Mouse (Mus musculus) midbrain, embryonic 16.5 days (tissue): ENCODE results near the gene Mc1r. TPM values are rescaled to one million over a fixed set of nuclear protein-coding genes. Genes with fewer than 3 reads are reported as not detected.
"Not testable (repeated sequence)": the region's sequence is repeated elsewhere in the genome, so short reads cannot be mapped to it uniquely, and the experiment has no call there.

ENCODE experiments used
- ATAC-seq: fragments of 200-750 bp; cut with Nextera tagmentation; 2 replicates; pipeline ENCODE4 v1.8.0; 2017; ENCODE audit warnings: moderate TSS enrichment
- H3K27ac ChIP-seq: fragments of 300-500 bp; sonication (generic); 2 replicates; pipeline ENCODE4 v1.5.1; 2014; ENCODE audit warnings: mild to moderate bottlenecking, low read length, mixed read lengths
- H3K27me3 ChIP-seq: fragments of 300-500 bp; sonication (generic); 2 replicates; pipeline ENCODE4 v1.6.1; 2014; ENCODE audit warnings: low read depth, low read length, mixed read lengths; ENCODE audit not compliant: control insufficient read depth, insufficient read depth
- H3K36me3 ChIP-seq: fragments of 300-500 bp; sonication (generic); 2 replicates; pipeline ENCODE4 v1.6.1; 2014; ENCODE audit warnings: mild to moderate bottlenecking, low read length, moderate library complexity, mixed read lengths; ENCODE audit not compliant: control insufficient read depth, insufficient read depth
- H3K4me1 ChIP-seq: fragments of 300-500 bp; sonication (generic); 2 replicates; pipeline ENCODE4 v1.6.1; 2014; ENCODE audit warnings: mild to moderate bottlenecking, low read length, mixed read lengths; ENCODE audit not compliant: control insufficient read depth, insufficient read depth
- H3K4me2 ChIP-seq: fragments of 300-500 bp; sonication (generic); 2 replicates; pipeline ENCODE4 v1.6.1; 2014; ENCODE audit warnings: mild to moderate bottlenecking, low read length, mixed read lengths
- H3K4me3 ChIP-seq: fragments of 300-500 bp; sonication (generic); 2 replicates; pipeline ENCODE4 v1.5.1; 2014; ENCODE audit warnings: low read depth, mild to moderate bottlenecking, low read length, moderate library complexity, mixed read lengths
- H3K9ac ChIP-seq: fragments of 300-500 bp; sonication (generic); 2 replicates; pipeline ENCODE4 v1.6.1; 2014; ENCODE audit warnings: low read depth, low read length, mixed read lengths
- H3K9me3 ChIP-seq: fragments of 300-500 bp; sonication (generic); replicated peaks from 2 replicates; pipeline ENCODE4 v1.6.1; 2014; ENCODE audit warnings: mild to moderate bottlenecking, low read length, mixed read lengths; ENCODE audit not compliant: control insufficient read depth, poor library complexity, severe bottlenecking
- WGBS: fragments of 180-500 bp; shearing (Covaris S2); extraction: QIAGEN DNeasy Blood & Tissue Kit; methylation state at CpG from one replicate; pipeline ENCODE4 v1.1.7; 2014; 5-methylcytosine and 5-hydroxymethylcytosine counted together
- polyA plus RNA-seq: library from polyadenylated mRNA; unstranded; fragments of >200 nt; fragmentation: Nextera tagmentation; extraction: Ambion mirVana; gene quantifications from 2 replicates; pipeline ENCODE4 v1.2.1, GENCODE M21; 2015

The Mc1r gene
- polyA plus RNA-seq, 1 experiment from 2014 or later = 0.08 TPM

DNA sequence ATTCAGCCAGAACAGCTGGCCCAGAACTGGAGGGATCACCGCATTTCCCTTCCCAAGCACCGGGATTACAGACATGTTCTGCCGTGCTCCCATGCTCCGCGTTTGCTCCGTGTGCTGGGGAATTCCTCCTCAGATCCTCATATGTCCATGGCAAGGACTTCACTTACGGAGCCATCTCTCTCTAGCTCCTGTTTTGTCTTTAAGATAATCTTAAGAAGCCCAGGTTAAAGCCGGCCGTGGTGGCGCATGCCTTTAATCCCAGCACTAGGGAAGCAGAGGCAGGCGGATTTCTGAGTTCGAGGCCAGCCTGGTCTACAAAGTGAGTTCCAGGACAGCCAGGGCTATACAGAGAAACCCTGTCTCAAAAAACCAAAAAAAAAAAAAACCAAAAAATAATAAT, 44.8 kb downstream of the Mc1r start:
- not testable (repeated sequence) for ATAC-seq, H3K9ac ChIP-seq

DNA sequence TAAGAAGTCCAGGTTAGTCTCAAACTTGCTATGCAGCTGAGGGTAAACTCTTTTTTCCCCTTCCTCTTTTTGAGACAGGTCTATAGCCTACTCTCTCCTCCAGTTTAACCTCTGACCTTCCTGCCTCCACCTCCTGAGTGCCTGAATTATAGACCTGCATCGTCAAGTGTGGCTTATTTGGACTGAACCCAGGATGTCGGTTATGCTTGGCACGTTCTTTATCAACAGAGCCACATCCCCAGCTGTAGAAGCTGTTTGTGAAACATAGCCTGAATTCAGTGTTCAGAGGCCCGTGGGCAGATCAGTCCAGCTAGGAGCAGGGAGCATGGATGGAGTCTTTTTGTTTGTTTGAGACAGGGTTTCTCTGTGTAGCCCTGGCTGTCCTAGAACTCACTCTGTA, 45.2 kb downstream of the Mc1r start:
- Histone ChIP-seq H3K27me3 (no peaks in the 10 kb centered on the region), H3K4me2 (no peak overlapping the region), H3K36me3 (peaks cover 38% of the 10 kb centered on the region), H3K9ac (no peak overlapping the region), H3K27ac (no peak overlapping the region), H3K9me3 (no peaks in the 10 kb centered on the region), H3K4me3 (no peak overlapping the region), H3K4me1 (no peaks in the 10 kb centered on the region)
- ATAC-seq = no peak
- 87% methylated on average over 4 of the region's 4 CpGs for WGBS

More for the DNA sequence above, 44.8 kb downstream of the Mc1r start:
- not testable (repeated sequence) for H3K4me1 ChIP-seq, H3K27me3 ChIP-seq, H3K4me3 ChIP-seq, H3K27ac ChIP-seq, H3K4me2 ChIP-seq, H3K9me3 ChIP-seq
- H3K36me3 ChIP-seq = peaks cover 38% of the 10 kb centered on the region
- 95% methylated on average over 12 of the region's 12 CpGs for WGBS

DNA sequence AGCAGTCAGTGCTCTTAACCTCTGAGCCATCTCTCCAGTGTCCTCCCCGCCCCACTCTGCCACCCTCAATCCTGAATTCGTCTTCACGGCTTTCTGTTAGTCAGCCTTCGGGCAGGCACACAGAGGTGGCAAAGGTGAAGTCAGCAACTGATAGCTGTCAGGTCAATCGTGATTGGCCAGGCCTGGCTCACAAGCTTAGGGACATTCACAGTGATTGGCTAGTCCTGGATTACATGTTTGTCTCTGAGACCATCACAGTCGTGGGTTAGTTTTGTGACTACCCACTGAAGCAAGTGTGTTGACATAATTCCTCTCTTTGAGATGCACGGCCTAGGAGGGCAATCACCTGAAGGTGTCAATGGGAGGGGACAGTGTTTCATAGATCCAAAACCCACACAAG, 46.4 kb downstream of the Mc1r start:
- ATAC-seq = no peak
- no peak overlapping the region for H3K9ac ChIP-seq
- WGBS = 86% methylated on average over 7 of the region's 7 CpGs
- no peaks in the 10 kb centered on the region for H3K4me1 ChIP-seq
- H3K27ac ChIP-seq = no peak overlapping the region
- H3K4me2 ChIP-seq = no peak overlapping the region
- H3K36me3 ChIP-seq = peaks cover 47% of the 10 kb centered on the region
- H3K4me3 ChIP-seq = no peak overlapping the region
- H3K9me3 ChIP-seq = no peaks in the 10 kb centered on the region
- H3K27me3 ChIP-seq = no peaks in the 10 kb centered on the region

DNA sequence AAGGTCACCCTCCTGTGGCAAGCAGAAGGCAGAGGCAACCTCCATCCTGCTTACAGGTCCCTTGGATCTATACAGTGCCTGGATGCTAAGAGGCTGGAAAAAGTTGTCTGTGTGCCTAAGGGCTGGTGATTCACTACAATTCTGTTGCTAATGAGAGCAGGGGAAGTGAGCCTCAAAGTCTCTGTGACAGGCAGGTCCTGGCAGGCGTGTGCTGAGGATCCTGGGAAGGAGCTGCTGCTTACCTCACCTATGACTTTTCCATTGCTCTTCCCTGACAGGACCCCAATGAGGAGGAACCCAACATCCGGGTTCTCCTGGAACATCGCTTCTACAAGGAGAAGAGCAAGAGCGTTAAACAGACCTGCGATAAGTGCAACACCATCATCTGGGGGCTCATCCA, 47.0 kb downstream of the Mc1r start:
- Histone ChIP-seq H3K27ac (no peak overlapping the region), H3K4me3 (no peak overlapping the region), H3K27me3 (no peaks in the 10 kb centered on the region), H3K9me3 (no peaks in the 10 kb centered on the region), H3K9ac (no peak overlapping the region), H3K4me1 (no peaks in the 10 kb centered on the region), H3K4me2 (no peak overlapping the region), H3K36me3 (peaks cover 53% of the 10 kb centered on the region)
- 82% methylated on average over 5 of the region's 5 CpGs for WGBS
- ATAC-seq = no peak

DNA sequence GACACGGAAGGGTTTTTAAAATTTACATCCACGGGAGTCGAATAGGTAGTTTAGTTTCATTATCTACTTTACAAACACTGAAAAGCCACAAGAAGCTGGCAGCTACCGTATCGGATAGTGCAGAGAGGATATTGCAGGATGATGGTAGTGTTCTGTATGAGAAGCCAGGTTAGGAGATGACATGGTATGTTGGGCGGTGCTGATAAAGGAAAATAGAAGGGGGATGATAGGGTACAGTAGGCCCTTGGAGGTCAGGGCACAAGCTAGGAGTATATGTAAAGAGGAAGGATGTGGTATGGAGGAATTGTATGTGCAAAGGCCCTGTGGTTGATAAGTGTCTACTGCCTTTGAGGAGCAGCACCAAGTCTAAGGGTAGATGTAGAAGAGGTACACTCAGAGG, 47.7 kb downstream of the Mc1r start:
- Histone ChIP-seq H3K4me2 (no peak overlapping the region), H3K27me3 (no peaks in the 10 kb centered on the region), H3K4me3 (no peak overlapping the region), H3K4me1 (no peaks in the 10 kb centered on the region), H3K9ac (no peak overlapping the region), H3K36me3 (peaks cover 58% of the 10 kb centered on the region), H3K27ac (no peak overlapping the region), H3K9me3 (no peaks in the 10 kb centered on the region)
- 96% methylated on average over 6 of the region's 6 CpGs for WGBS
- ATAC-seq = no peak

Other genes starting within 250 kb of the Mc1r start
- gene Sult5a1, start 248.8 kb upstream of the Mc1r start, polyA plus RNA-seq = 0.40 and 0.42 TPM in 2 replicates
- gene Dpep1, start 220.9 kb upstream of the Mc1r start, polyA plus RNA-seq = 0.14 and 0.40 TPM in 2 replicates
- gene Chmp1a, start 194.3 kb upstream of the Mc1r start, polyA plus RNA-seq = 231 and 232 TPM in 2 replicates
- gene Spata33, start 194.3 kb upstream of the Mc1r start, polyA plus RNA-seq = 7.0 and 8.5 TPM in 2 replicates
- gene Cdk10, start 182.3 kb upstream of the Mc1r start, polyA plus RNA-seq = 53.8 and 54.4 TPM in 2 replicates
- gene Spata2l, start 170.9 kb upstream of the Mc1r start, polyA plus RNA-seq = 8.2 and 12.1 TPM in 2 replicates
- 24.3 and 24.4 TPM in 2 replicates for gene Zfp276, start 152.9 kb upstream of the Mc1r start, polyA plus RNA-seq
- 63.8 and 69.0 TPM in 2 replicates for gene Vps9d1, start 152.8 kb upstream of the Mc1r start, polyA plus RNA-seq
- gene Fanca, start 88.5 kb upstream of the Mc1r start, polyA plus RNA-seq = 5.0 and 5.4 TPM in 2 replicates
- gene Spire2, start 74.4 kb upstream of the Mc1r start, polyA plus RNA-seq = 39.1 and 42.3 TPM in 2 replicates
- 338 and 394 TPM in 2 replicates for gene Tcf25, start 33.4 kb upstream of the Mc1r start, polyA plus RNA-seq
- gene Tubb3, start 4.3 kb downstream of the Mc1r start, polyA plus RNA-seq = 2,090 and 2,148 TPM in 2 replicates
- gene Def8, start 16.4 kb downstream of the Mc1r start, polyA plus RNA-seq = 45.4 and 49.5 TPM in 2 replicates
- gene Afg3l1, start 70.8 kb downstream of the Mc1r start, polyA plus RNA-seq = 55.3 and 58.6 TPM in 2 replicates
- gene Dbndd1, start 108.4 kb downstream of the Mc1r start, polyA plus RNA-seq = 95.9 and 103 TPM in 2 replicates
- 43.9 and 48.2 TPM in 2 replicates for gene Gas8, start 111.7 kb downstream of the Mc1r start, polyA plus RNA-seq
- 10.1 and 13.2 TPM in 2 replicates for gene Rhou, start 246.8 kb downstream of the Mc1r start, polyA plus RNA-seq